Mouse (Mus musculus): ENCODE results near the gene Tatdn3.

GRCm38 (mm10) chr1:191025016-191026012 is 37.4 kb downstream of the Tatdn3 start:
- no peak for TF ChIP-seq CTCF (IDR thresholded peaks at IDR 0.05)
- no peak for TF ChIP-seq EP300 (IDR thresholded peaks at IDR 0.05; ENCODE audit: insufficient read depth, low read depth, low read length)
